Mouse (Mus musculus): Measurements from ENCODE around the gene Ehhadh. TPM values are rescaled to one million over a fixed set of nuclear protein-coding genes. Genes with fewer than 3 reads are reported as not detected.

Gene Ehhadh
- polyA plus RNA-seq, 1 experiment from 2014 or later: 1.6 TPM

Other genes with a start within 250 kb of the Ehhadh start
- 54.6 and 56.0 TPM in 2 replicates for gene 2510009E07Rik, start 93.1 kb downstream of the Ehhadh start, polyA plus RNA-seq (2016; fragmentation: Nextera tagmentation; extraction: Ambion mirVana)
- 7.8 and 9.3 TPM in 2 replicates for gene Map3k13, start 6.5 kb upstream of the Ehhadh start, polyA plus RNA-seq (2016; fragmentation: Nextera tagmentation; extraction: Ambion mirVana)
- gene Tmem41a, start 159.7 kb upstream of the Ehhadh start, polyA plus RNA-seq (2016; fragmentation: Nextera tagmentation; extraction: Ambion mirVana): 34.5 and 36.7 TPM in 2 replicates
- gene Liph, start 207.9 kb upstream of the Ehhadh start, polyA plus RNA-seq (2016; fragmentation: Nextera tagmentation; extraction: Ambion mirVana): 0.43 and 0.49 TPM in 2 replicates
- gene Senp2, start 221.7 kb upstream of the Ehhadh start, polyA plus RNA-seq (2016; fragmentation: Nextera tagmentation; extraction: Ambion mirVana): 61.7 and 64.5 TPM in 2 replicates

All from hindbrain, embryonic 12.5 days (tissue).